Mouse (Mus musculus) left cerebral cortex, adult 8-10 months (tissue): ENCODE measurements around the gene Gpatch2. TPM values are rescaled to one million over a fixed set of nuclear protein-coding genes. Genes with fewer than 3 reads are reported as not detected.

Source experiments
- DNase-seq, 2 experiments: peaks; one replicate each; pipeline ENCODE4 v3.0.0; 2022; ENCODE audit warnings: low spot score in 2 of 2
- total RNA-seq, 4 experiments: library from RNA; stranded (reverse); gene quantifications; 2 replicates each; pipeline ENCODE4 v1.2.4; 2022

Gpatch2 gene
- total RNA-seq, 4 experiments from 2014 or later: 19.1 to 23.0 (median 20.8) TPM

- DNase-seq: no peak
These were observed 29.4 kb downstream of the Gpatch2 start for GRCm38 (mm10) chr1:187244734-187245133.

- DNase-seq: no peak
These were observed 35.5 kb downstream of the Gpatch2 start for GRCm38 (mm10) chr1:187250741-187251262.

DNA sequence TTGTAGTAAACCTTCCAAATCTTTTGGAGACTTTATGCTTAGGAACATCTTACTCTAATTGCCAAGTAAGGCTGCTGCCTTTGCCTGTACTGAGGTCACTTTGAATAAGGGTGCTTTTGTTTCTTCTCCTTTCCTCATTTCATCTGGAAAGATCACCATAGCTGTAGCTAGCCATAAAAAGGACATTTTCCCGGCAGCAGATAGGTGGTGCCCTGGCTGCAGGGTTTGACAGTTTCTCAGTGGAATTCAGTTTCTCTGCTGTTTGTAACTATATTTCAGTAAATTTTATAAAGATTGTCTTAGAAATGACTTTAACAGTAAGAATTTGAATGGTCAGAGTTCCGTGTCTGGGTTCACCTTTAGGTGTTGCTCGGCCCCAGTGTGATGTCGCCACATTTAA is 43.4 kb downstream of the Gpatch2 start:
- DNase-seq: no peak

DNA sequence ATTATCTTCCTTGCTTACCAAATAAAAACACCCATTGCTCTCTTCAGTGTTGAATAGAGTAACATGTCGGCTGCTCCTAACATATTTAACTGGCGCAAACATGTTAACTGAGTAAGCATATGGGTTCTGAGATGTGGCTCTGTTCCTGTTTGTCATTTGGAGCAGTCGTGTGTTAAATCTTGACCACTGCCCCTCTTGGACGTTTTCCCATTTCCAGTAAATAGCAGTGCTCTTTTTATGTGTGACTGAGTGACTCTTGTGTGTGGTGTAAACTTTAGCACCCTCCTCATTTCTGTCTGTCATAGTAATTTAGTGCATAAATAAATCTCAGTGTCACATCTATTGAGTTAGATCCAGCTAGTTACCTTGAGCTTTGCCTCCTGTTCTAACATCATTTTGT is 52.3 kb downstream of the Gpatch2 start:
- no peak for DNase-seq

DNA sequence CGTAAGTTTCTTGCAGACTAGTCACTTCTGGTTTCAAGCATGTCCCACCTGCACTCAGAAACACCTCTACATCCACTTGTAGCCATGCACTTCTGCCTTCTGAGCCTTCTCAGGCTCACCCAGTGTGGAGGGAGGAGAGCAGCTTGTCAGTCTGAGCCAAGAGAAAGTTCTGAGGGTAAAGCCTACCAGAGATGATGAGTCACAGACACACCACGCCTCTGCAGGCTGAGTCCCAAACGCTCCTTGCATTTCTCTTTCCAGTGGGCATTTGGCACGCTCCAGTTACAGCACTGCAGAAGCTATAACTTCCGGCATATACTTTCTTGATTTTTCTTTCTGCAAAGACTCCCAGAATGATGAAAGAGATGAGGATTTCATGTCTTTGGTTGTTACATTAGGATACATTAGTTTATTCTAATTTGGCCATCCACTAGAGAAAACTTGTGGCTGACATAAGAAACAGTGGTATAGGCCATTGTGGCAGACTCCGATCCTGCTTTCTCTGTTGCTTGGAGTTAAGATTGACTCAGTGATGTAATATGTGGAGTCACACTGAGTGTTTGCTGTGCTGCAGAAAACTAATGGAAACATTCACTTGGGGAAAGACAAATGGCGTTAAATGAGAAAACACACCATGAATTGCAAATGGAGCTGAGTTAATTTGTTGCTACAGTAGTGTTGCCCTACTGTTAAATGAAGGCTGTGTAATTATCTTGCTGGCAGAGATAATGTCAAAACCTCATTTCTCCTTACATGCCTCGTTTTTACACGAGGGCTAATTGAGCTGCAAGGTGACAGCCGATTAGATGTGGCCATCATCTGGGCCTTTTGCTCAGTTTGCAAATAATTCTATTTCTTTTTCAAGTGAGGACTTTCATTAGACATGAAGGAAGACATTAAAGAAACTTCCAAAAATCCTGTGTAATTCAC is 55.3 kb downstream of the Gpatch2 start:
- DNase-seq: peak in 1 of 2 experiments; percentile 71

- DNase-seq: no peak
These were observed 62.0 kb downstream of the Gpatch2 start for GRCm38 (mm10) chr1:187277324-187277723.

GRCm38 (mm10) chr1:187278472-187278871 is 63.2 kb downstream of the Gpatch2 start:
- no peak for DNase-seq

DNA sequence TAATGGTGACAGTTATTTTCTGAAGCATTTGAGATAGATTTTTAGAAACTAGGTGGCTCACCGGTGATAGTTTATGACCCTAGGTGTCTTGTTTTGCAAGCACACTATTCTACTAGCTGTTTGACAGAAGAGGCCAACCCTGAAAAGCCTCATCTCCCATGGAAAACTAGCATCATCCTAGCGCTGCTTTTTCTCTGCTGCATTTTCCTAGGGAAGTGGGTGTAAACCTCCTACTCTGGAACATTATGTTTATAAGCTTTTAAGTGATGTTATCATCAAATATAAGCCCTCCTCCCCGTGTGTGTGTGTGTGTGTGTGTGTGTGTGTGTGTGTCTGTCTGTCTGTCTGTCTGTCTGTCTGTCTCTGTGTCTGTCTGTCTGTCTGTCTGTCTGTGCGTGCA is 64.5 kb downstream of the Gpatch2 start:
- no peak for DNase-seq

DNA sequence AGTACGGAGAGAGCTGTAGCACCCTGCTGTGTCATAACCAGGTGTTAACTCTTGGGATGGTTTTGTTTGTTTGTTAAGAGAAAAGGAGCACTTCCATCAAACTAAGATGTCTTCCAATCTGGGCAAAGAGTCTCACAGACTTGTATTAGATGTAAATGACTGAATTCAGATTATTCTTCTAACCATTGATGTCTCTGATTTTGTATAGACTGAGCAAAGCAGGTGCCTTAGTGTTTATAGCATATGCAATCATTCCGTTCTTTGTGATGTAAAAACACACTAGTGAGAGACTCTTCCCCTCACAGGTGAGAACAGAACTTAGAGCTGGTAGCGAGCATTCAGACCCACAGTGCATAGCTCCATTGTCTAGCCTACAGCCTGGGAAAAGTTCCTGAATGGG is 67.0 kb downstream of the Gpatch2 start:
- no peak for DNase-seq

GRCm38 (mm10) chr1:187282804-187283203 is 67.5 kb downstream of the Gpatch2 start:
- peak in 1 of 2 experiments; percentile 22 for DNase-seq

- no peak for DNase-seq
These were observed 70.4 kb downstream of the Gpatch2 start for GRCm38 (mm10) chr1:187285735-187286134.

- no peak for DNase-seq
These were observed 71.1 kb downstream of the Gpatch2 start for GRCm38 (mm10) chr1:187286411-187286810.

- DNase-seq: no peak
These were observed 71.6 kb downstream of the Gpatch2 start for GRCm38 (mm10) chr1:187286924-187287323.

GRCm38 (mm10) chr1:187290186-187290585 is 74.9 kb downstream of the Gpatch2 start:
- no peak for DNase-seq

GRCm38 (mm10) chr1:187291480-187292394 is 76.4 kb downstream of the Gpatch2 start:
- no peak for DNase-seq

DNA sequence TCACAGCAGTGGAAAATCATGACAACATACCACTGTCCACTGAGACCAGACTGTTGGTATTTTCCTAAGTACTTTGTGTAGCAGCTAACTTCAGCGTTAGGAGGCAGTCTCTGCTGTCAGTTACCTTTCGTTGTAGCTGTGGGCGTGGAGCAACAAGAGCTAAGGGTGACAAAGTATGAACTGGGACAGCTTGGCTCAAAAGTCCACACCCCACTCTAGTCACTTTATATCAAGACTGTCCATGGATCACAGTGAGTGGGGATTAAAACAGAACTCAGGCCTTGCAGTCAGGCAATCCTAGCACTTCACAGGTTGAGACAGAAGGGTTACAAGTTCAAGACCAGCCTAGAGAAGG is 77.1 kb downstream of the Gpatch2 start:
- DNase-seq: no peak

- DNase-seq: no peak
These were observed 77.9 kb downstream of the Gpatch2 start for GRCm38 (mm10) chr1:187293233-187293632.

- DNase-seq: no peak
These were observed 79.2 kb downstream of the Gpatch2 start for GRCm38 (mm10) chr1:187294522-187294921.

DNA sequence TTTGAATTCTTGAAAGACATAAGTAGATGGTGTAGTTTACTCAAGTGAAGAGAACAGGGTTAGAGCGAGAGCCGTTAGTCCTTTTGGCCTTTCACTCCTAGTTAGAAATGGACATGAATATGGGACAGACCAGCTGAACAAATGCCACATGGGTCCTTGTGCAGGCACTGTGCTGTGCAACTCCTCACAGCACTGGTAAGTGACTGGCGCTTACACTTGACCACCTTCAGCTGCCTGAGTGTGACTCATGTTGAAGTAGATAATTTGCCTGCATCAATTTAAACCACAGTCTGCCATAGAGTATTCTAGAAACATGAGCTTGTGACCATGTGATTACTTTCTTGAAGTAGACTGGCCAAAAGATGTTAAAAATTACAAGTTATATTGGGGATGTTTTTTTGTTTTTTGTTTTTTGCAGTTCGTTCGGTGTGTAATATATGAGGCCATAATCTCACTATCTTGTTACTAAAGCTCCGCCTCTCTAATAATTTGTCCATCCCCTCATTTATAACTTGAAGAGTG is 79.8 kb downstream of the Gpatch2 start:
- DNase-seq: no peak

- DNase-seq: no peak
These were observed 80.4 kb downstream of the Gpatch2 start for GRCm38 (mm10) chr1:187295711-187296110.

DNA sequence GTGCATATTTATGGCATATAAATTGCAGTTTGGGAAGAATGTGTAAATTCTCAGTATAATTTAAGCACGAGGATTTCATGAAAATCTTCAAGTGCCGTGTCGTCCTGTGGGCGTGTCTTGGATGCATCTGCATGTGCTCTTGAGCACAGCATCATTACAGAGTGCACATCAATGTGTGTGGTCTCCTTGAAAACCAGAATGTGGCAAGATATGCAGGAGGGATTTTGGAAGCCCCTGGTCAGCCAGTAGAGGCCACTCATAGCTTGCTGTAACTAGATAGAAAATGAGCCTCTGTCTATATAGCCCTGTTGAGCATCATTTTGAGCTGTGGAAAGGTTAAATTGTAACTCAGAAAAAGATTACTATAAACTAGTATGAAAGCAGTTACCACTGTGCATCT is 83.9 kb downstream of the Gpatch2 start:
- DNase-seq: no peak

- DNase-seq: no peak
These were observed 85.3 kb downstream of the Gpatch2 start for GRCm38 (mm10) chr1:187300626-187301025.
